Mouse (Mus musculus) CH12.LX (cell line): Measurements from ENCODE around the gene Fam114a1. TPM values are rescaled to one million over a fixed set of nuclear protein-coding genes. Genes with fewer than 3 reads are reported as not detected.

Experiments used
- DNase-seq: peaks from one replicate; pipeline ENCODE4 v3.0.0-alpha.2; 2013; ENCODE audit errors: extremely low read depth
- H3K27ac ChIP-seq: 2 replicates; pipeline ENCODE4 v1.5.1; 2012; ENCODE audit warnings: low read depth, mild to moderate bottlenecking, control low read depth, moderate library complexity; ENCODE audit not compliant: insufficient read depth
- H3K27me3 ChIP-seq: replicated peaks from 2 replicates; pipeline ENCODE3; 2012; ENCODE audit warnings: inconsistent platforms
- H3K36me3 ChIP-seq, 2 experiments: replicated peaks in 1 of 2; 2 replicates each; pipeline versions ENCODE3 to v1.6.1; 2012; ENCODE audit warnings: inconsistent platforms in 1 of 2, low read length in 1 of 2, mild to moderate bottlenecking in 1 of 2, mixed read lengths in 1 of 2, moderate library complexity in 1 of 2; ENCODE audit not compliant: control insufficient read depth in 1 of 2, insufficient read depth in 1 of 2
- H3K4me1 ChIP-seq, 2 experiments: 2 replicates each; pipeline ENCODE4 v1.6.1; 2012; ENCODE audit warnings: inconsistent platforms in 1 of 2, moderate library complexity in 1 of 2; ENCODE audit not compliant: insufficient read depth in 2 of 2, control insufficient read depth in 1 of 2
- H3K4me2 ChIP-seq: 2 replicates; pipeline ENCODE4 v1.6.1; 2012; ENCODE audit warnings: low read depth, mild to moderate bottlenecking, control low read depth; ENCODE audit not compliant: poor library complexity, insufficient read depth, severe bottlenecking
- H3K4me3 ChIP-seq, 3 experiments: fragments of 150-350 bp in 1 of 3; sonication (generic) in 1 of 3; replicated peaks in 1 of 3; 2 replicates each; pipeline versions ENCODE3 to v1.5.1; 2011 to 2012; ENCODE audit warnings: low read depth in 2 of 3, low read length in 2 of 3, mild to moderate bottlenecking in 2 of 3, moderate library complexity in 2 of 3, control low read depth in 1 of 3, improper control_type of control experiment in 1 of 3, inconsistent platforms in 1 of 3, mixed read lengths in 1 of 3; ENCODE audit not compliant: poor library complexity in 1 of 3
- H3K79me2 ChIP-seq: replicated peaks from 2 replicates; pipeline ENCODE4 v1.6.1; 2012; ENCODE audit warnings: mild to moderate bottlenecking, moderate library complexity; ENCODE audit not compliant: control insufficient read depth, poor library complexity, insufficient read depth, severe bottlenecking; ENCODE audit errors: extremely low read depth
- H3K9ac ChIP-seq: 2 replicates; pipeline ENCODE4 v1.6.1; 2012; ENCODE audit warnings: low read depth, mild to moderate bottlenecking, control low read depth, moderate library complexity; ENCODE audit not compliant: insufficient read depth
- H3K9me3 ChIP-seq: replicated peaks from 2 replicates; pipeline ENCODE3; 2012; ENCODE audit warnings: low read length, inconsistent platforms, mixed read lengths
- CHD2 ChIP-seq: IDR thresholded peaks from 2 replicates; pipeline ENCODE4 v1.6.1; 2011; ENCODE audit warnings: low read length, improper control_type of control experiment
- CTCF ChIP-seq, 2 experiments: IDR thresholded peaks in 1 of 2; conservative IDR thresholded peaks in 1 of 2; 2 replicates each; pipeline ENCODE4 v1.5.1; 2011 to 2012; ENCODE audit warnings: low read depth in 2 of 2, low read length in 2 of 2, improper control_type of control experiment in 1 of 2, inconsistent platforms in 1 of 2, mild to moderate bottlenecking in 1 of 2, moderate library complexity in 1 of 2
- E2F4 ChIP-seq: IDR thresholded peaks from 2 replicates; pipeline ENCODE4 v1.6.1; 2011; ENCODE audit warnings: low read depth, low read length, improper control_type of control experiment; ENCODE audit not compliant: insufficient replicate concordance
- ELF1 ChIP-seq: IDR thresholded peaks from 2 replicates; pipeline ENCODE4 v1.6.1; 2014; ENCODE audit warnings: low read depth, mild to moderate bottlenecking, inconsistent platforms, low read length, improper control_type of control experiment
- EP300 ChIP-seq: IDR thresholded peaks from 2 replicates; pipeline ENCODE4 v1.6.1; 2011; ENCODE audit warnings: low read length, improper control_type of control experiment
- IRF4 ChIP-seq: IDR thresholded peaks from 2 replicates; pipeline ENCODE4 v1.6.1; 2014; ENCODE audit warnings: low read depth, mild to moderate bottlenecking, inconsistent platforms, low read length, improper control_type of control experiment
- JUN ChIP-seq: IDR thresholded peaks from 2 replicates; pipeline ENCODE4 v1.6.1; 2011; ENCODE audit warnings: low read depth, mild to moderate bottlenecking, low read length, improper control_type of control experiment, moderate library complexity; ENCODE audit not compliant: insufficient read depth
- JUND ChIP-seq: conservative IDR thresholded peaks from 2 replicates; pipeline ENCODE4 v1.6.1; 2011; ENCODE audit warnings: low read depth, low read length, improper control_type of control experiment
- MAX ChIP-seq: IDR thresholded peaks from 2 replicates; pipeline ENCODE4 v1.6.1; 2011; ENCODE audit warnings: low read length, improper control_type of control experiment
- MEF2A ChIP-seq: IDR thresholded peaks from 2 replicates; pipeline ENCODE4 v1.6.1; 2014; ENCODE audit warnings: low read depth, mild to moderate bottlenecking, inconsistent platforms, low read length, improper control_type of control experiment, borderline replicate concordance
- MYC ChIP-seq: IDR thresholded peaks from 2 replicates; pipeline ENCODE4 v1.6.1; 2011; ENCODE audit warnings: low read depth, mild to moderate bottlenecking, improper control_type of control experiment, low read length
- NRF1 ChIP-seq: IDR thresholded peaks from 2 replicates; pipeline ENCODE4 v1.6.1; 2014; ENCODE audit warnings: low read depth, mild to moderate bottlenecking, inconsistent platforms, low read length, improper control_type of control experiment, moderate library complexity
- PAX5 ChIP-seq: IDR thresholded peaks from 2 replicates; pipeline ENCODE4 v1.6.1; 2012; ENCODE audit warnings: low read length, inconsistent platforms, mixed read lengths
- POLR2A ChIP-seq: IDR thresholded peaks from 2 replicates; pipeline ENCODE4 v1.6.1; 2011; ENCODE audit warnings: low read depth, mild to moderate bottlenecking, improper control_type of control experiment, low read length
- RCOR1 ChIP-seq: conservative IDR thresholded peaks from 2 replicates; pipeline ENCODE4 v1.6.1; 2012; ENCODE audit warnings: low read depth, mild to moderate bottlenecking, inconsistent platforms, low read length, improper control_type of control experiment
- SIN3A ChIP-seq: IDR thresholded peaks from 2 replicates; pipeline ENCODE4 v1.6.1; 2012; ENCODE audit warnings: low read length, improper control_type of control experiment, inconsistent platforms
- SMC3 ChIP-seq: IDR thresholded peaks from 2 replicates; pipeline ENCODE4 v1.6.1; 2011; ENCODE audit warnings: low read depth, low read length, improper control_type of control experiment
- TCF12 ChIP-seq: IDR thresholded peaks from 2 replicates; pipeline ENCODE4 v1.6.1; 2014; ENCODE audit warnings: low read depth, mild to moderate bottlenecking, inconsistent platforms, low read length, improper control_type of control experiment
- UBTF ChIP-seq: IDR thresholded peaks from 2 replicates; pipeline ENCODE4 v1.6.1; 2012; ENCODE audit warnings: low read depth, mild to moderate bottlenecking, inconsistent platforms, low read length, improper control_type of control experiment, moderate library complexity
- ZC3H11A ChIP-seq: IDR thresholded peaks from 2 replicates; pipeline ENCODE4 v1.6.1; 2012; ENCODE audit warnings: low read depth, mild to moderate bottlenecking, inconsistent platforms, low read length, improper control_type of control experiment
- ZKSCAN1 ChIP-seq: IDR thresholded peaks from 2 replicates; pipeline ENCODE4 v1.6.1; 2012; ENCODE audit warnings: low read depth, inconsistent platforms, low read length, improper control_type of control experiment, borderline replicate concordance
- ZNF384 ChIP-seq: IDR thresholded peaks from 2 replicates; pipeline ENCODE4 v1.6.1; 2012; ENCODE audit warnings: low read depth, low read length, improper control_type of control experiment, inconsistent platforms
- dilution Hi-C: fragments of 300-500 bp; cut with MboI; formaldehyde crosslinking; loops from 2 replicates; pipeline ENCODE4 v1.14.3; 2020; ENCODE audit warnings: low sequenced_read_pairs; ENCODE audit not compliant: extremely low pct_unique_long_range_greater_than_20kb, extremely low pct_ligation_motif_present
- in situ Hi-C: fragments of 300-500 bp; cut with MboI; formaldehyde crosslinking; loops from 3 replicates; pipeline ENCODE4 v1.14.3; 2019; ENCODE audit warnings: low sequenced_read_pairs, low pct_ligation_motif_present, low pct_unique_long_range_greater_than_20kb, mixed read lengths
- polyA plus RNA-seq: library from polyadenylated mRNA; unstranded; fragments of >175 nt; gene quantifications from 2 replicates; pipeline ENCODE4 v1.2.1, GENCODE M21; 2012; ENCODE audit warnings: low read depth; ENCODE audit not compliant: insufficient read length
- total RNA-seq, 2 experiments: library from RNA; depleted of rRNA; stranded (reverse); fragments of 300-350 nt in 1 of 2; fragments of >200 nt in 1 of 2; gene quantifications; 2 replicates each; pipeline ENCODE4 v1.2.3; 2012 to 2014

Fam114a1 gene
- total and polyA plus RNA-seq, 3 experiments: 0.12 to 0.47 (median 0.27) TPM

- dilution Hi-C loops: no loop called here
- Histone ChIP-seq H3K9me3 (peaks cover 2% of the 10 kb centered on the region), H3K79me2 (no peaks in the 10 kb centered on the region), H3K4me3 (no peak overlapping the region), H3K27ac (no peak overlapping the region), H3K9ac (no peak overlapping the region), H3K4me2 (no peak overlapping the region), H3K27me3 (no peaks in the 10 kb centered on the region), H3K4me1 (0 out of 4 replicates have a peak, but pooled peaks cover 0 to 4% of the 10 kb centered on the region in 2 experiments), H3K36me3 (peaks cover 0 to 5% of the 10 kb centered on the region in 2 experiments)
- TF ChIP-seq ZC3H11A (no peak), SIN3A (no peak), ZKSCAN1 (no peak), IRF4 (no peak), UBTF (no peak), E2F4 (no peak), PAX5 (no peak), POLR2A (no peak)
- in situ Hi-C loops: no loop called here
- no peak for DNase-seq
Observed at GRCm38 (mm10) chr5:65057596-65057995, 87.7 kb downstream of the Fam114a1 start.

- dilution Hi-C loops (no loop called here), in situ Hi-C loops (no loop called here)
- Histone ChIP-seq H3K4me1 (no peaks in the 10 kb centered on the region), H3K27me3 (no peaks in the 10 kb centered on the region), H3K79me2 (no peaks in the 10 kb centered on the region), H3K4me3 (no peak overlapping the region), H3K4me2 (no peak overlapping the region), H3K9me3 (peaks cover 2% of the 10 kb centered on the region), H3K27ac (no peak overlapping the region), H3K36me3 (peaks cover 6 to 26% of the 10 kb centered on the region in 2 experiments), H3K9ac (no peak overlapping the region)
- no peak for DNase-seq
- TF ChIP-seq RCOR1: no peak
- no peak for TF ChIP-seq TCF12
- TF ChIP-seq NRF1: no peak
- no peak for TF ChIP-seq CHD2
- no peak for TF ChIP-seq SMC3
- TF ChIP-seq JUN: no peak
- no peak for TF ChIP-seq CTCF (conservative IDR thresholded peaks at IDR 0.05 in 1 of 2, IDR thresholded peaks at IDR 0.05 in 1 of 2; ENCODE audit: low read depth in 2 of 2, low read length in 2 of 2)
- no peak for TF ChIP-seq ELF1
- TF ChIP-seq SIN3A: no peak
- TF ChIP-seq ZC3H11A: no peak
- TF ChIP-seq JUND: no peak
- TF ChIP-seq MEF2A: no peak
- TF ChIP-seq MYC: no peak
- no peak for TF ChIP-seq IRF4
- no peak for TF ChIP-seq MAX
- no peak for TF ChIP-seq EP300
- TF ChIP-seq ZNF384: no peak
Observed at GRCm38 (mm10) chr5:65059806-65060205, 89.9 kb downstream of the Fam114a1 start.
